Mouse (Mus musculus) heart, adult 8-10 months (tissue): ENCODE data around the gene Khnyn. TPM values are rescaled to one million over a fixed set of nuclear protein-coding genes. Genes with fewer than 3 reads are reported as not detected.

ENCODE experiments used
- DNase-seq: peaks from one replicate; pipeline ENCODE4 v3.0.0; 2022; ENCODE audit warnings: low spot score
- total RNA-seq, 4 experiments: library from RNA; stranded (reverse); gene quantifications; 2 replicates each; pipeline ENCODE4 v1.2.4; 2022

Khnyn gene
- total RNA-seq = 10 to 100 TPM in 2 of 4 experiments, 1 to 10 TPM in 2; 8.1 to 11.7 (median 10.3) TPM

DNA sequence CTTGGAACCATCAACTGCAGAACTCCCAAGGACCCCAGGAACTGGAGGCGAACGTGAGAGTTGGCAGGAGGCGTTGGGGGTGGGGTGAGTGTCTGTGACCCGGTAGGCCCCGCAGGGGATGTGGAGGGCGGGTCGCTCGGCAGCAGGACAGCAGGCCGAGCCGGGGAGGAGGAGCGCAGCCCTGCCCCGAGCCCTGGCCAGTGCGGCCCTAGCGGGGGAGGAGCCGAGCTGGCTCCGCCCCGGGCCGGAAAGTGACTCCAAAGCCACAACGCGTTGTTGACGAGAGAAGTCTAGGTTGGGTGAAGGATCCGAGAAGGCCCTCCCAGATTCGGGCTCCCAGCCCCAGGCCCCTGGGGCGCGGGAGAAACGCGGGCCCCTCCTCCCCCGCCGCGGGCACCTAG is at the start of gene Khnyn:
Khnyn (plus strand) TSS at position 235 of the 401 bp plus-strand sequence.
- peak; percentile 91 for DNase-seq

DNA sequence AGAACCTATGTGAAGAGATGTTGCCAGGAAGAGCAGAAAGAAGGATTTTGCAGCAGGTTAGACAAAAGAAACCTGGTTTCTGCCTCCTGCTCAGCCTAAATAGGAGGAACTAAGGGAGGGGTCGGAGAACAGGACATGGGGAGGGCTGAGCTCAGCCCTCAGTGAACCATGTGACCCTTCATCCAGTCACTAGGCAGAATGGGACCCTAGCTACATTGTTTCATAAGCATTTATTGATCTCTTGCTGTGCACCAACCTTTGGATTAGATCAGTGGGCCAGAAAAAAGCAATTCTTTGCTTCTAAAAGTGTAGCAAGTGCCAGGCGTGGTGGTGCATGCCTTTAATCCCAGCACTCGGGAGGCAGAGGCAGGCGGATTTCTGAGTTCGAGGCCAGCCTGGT is 46.4 kb upstream of the Khnyn start:
- no peak for DNase-seq

DNA sequence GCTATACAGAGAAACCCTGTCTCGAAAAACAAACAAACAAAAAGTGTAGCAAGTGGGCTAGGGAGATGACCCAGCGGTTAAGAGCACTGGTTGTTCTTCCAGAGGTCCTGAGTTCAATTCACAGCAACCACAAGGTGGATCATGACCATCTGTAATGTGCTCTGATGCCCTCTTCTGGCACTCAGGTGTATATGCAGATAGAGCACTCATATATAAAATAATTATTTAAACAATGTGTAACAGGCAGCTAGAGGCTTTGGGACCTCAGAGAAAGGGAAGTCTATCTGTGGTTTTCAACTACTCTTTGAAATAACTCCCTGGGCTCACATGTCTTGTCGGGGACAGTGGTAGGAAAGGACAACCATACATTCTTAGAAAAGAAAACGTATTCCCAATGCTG is 46.0 kb upstream of the Khnyn start:
- DNase-seq = no peak

DNA sequence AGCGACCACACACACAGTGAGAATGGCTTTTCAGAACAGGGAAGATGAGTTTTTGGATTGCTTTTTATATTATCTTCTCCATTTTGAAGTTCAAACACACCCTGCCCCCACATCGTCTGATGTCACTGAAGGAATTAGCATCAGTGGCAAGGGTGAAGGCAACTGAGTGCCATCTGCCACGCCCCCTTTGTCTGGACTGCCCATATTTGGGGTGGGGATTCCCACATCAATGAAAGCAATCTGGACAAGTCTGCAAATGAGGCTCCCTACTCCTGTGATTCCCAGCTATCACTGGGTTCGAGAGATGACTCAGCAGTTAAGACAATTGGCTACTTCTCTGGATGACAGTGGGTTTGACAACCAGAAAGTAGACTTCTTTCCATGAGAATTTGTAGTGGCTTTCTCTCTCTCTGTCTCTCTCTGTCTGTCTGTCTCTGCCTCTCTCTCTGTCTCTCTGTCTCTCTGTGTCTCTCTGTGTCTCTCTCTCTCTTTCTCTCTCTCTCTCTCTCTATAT is 43.8 kb upstream of the Khnyn start:
- DNase-seq = no peak

DNA sequence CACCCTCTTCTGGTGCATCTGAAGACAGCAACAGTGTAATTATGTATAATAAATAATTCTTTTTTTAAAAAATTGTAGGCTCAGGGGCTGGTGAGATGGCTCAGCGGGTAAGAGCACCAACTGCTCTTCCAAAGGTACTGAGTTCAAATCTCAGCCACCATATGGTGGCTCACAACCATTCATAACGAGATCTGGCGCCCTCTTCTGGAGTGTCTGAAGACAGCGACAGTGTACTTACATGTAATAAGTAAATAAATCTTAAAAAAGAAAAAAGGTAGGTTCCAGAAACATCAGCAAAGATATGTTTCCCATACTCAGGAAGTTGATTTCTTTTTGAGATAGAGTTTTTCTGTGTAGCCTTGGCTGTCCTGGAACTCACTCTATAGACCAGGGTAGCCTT is 42.0 kb upstream of the Khnyn start:
- no peak for DNase-seq

DNA sequence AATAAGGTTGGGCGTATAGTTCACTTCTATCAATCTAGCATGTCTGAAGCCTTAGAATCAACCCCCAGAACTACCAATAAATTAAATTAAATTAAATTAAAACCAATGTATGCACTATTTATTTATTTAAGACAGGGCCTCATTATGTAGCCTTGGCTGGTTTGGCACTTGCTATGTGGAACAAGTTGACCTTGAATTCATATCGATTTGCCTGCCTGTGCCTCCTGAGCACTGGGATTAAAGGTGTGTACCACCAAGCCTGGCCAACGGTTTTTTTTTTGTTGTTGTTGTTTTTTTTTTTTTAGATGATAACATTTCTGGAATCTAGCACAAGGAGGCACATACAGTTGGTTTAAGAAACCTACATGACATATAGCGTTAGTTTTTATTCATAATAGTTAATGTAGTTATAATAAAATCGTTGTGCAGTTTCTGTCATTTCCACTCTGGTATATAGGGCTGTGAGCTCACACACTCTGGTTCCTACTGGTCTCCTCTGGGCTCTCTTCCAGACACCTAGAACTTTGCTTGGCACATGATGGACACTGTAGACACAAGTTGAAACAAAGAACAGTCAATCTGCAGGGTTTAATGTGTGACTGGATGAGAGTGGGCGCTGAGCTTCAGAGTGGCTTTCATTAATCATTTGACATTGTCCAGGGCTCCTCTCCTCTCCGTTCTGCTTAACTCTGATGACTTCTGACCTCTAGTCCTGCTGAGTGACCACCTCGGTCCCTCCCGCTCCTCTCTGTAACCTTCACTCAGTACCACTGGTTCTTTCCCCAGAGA is 39.0 kb upstream of the Khnyn start:
- no peak for DNase-seq

DNA sequence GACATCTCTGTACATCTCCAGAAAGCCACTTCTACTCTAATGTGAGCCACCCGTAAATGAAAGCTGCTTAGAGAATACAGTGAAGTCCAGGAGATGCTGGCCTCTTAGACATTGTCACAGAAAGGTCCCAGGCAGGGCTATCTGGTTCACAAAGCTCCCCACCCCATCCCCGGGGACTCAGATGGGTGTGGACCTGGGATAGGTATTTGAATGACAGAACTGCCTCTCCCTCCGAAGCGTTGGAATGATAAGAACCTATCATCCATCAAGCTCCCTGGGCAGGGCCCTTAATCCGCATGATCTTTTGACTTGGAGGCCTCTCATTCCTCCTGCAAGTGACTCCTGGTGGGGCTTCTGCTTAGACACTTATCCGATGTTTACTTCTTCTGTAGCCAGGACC is 33.9 kb upstream of the Khnyn start:
- no peak for DNase-seq

DNA sequence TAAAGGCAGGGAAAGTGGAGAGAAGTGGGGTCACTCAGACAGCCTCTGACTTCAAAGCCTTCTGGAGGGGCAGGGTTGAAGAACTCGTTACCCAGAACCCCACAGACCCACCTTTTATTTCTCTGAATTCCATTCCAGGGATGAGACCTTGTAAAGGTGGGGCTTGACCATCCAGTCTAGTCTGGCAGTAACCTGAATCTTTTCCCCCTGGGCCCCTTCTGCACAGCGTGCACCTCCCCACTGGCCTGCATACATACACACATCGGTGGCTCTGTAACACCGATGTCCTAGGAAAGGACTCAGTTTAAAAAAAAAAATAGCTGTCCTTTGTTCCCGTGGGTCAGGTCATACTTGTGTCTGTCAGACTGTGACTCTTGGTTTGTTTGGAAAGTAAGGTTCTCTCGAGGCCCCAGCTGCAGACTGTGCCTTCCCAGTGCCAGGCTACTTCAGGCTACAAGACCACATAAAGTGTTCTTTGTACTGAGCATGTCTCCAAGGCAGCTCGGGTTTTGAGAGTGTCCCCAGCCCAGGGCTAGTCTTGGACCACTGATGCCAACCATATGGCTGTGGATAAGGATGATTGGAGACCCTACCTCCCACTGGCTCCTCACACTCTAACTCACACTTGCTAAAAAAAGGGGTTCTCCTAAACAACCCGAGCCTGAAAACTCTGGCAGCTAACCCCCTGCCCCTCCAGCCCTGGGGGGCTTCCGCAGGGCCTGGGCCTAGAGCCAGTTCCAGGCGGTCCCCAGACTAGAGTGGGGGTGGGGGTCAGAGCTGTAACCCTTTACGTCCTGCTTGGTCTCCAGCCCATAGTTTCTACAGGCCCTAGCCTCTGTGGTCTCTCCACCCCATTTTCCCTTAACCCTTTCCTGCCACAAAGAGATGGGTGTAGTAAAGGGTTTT is 31.8 kb upstream of the Khnyn start:
- no peak for DNase-seq

DNA sequence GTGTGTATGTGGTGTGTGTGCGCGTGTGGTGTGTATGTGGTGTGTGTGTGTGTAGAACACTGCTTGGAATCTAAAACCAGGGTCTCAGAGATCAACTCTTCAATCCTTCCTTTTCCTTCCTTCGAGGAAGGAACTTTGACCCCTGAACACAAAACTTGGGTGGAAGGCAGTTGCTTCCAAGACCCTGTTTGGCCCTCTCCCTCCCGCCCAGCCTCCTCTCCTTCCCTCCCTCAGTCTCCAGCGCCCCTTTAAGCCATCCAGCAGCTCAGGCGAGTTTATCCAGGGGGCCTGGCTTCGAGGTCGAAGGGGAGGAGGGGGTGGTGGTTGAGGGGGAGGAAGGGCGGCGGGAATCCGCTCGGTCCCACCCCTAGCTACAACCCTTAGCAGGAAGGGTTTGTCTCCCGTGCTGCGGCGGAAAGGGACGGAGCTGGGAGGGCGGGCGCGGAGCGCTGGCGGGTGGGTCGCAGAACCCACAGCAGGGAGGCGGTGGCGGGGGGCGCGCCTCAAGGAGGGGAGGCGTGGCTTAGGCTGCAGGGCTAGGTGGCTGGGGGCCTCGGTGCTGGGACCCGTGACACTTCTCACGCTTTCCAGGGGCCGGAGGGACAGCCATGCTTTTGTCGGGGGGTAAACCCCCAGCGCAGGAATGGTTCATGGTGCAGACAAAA is 31.0 kb upstream of the Khnyn start, which contains the start of gene Nynrin:
Nynrin (plus strand) TSS at position 390 of the 665 bp plus-strand sequence.
- DNase-seq = peak; percentile 76

DNA sequence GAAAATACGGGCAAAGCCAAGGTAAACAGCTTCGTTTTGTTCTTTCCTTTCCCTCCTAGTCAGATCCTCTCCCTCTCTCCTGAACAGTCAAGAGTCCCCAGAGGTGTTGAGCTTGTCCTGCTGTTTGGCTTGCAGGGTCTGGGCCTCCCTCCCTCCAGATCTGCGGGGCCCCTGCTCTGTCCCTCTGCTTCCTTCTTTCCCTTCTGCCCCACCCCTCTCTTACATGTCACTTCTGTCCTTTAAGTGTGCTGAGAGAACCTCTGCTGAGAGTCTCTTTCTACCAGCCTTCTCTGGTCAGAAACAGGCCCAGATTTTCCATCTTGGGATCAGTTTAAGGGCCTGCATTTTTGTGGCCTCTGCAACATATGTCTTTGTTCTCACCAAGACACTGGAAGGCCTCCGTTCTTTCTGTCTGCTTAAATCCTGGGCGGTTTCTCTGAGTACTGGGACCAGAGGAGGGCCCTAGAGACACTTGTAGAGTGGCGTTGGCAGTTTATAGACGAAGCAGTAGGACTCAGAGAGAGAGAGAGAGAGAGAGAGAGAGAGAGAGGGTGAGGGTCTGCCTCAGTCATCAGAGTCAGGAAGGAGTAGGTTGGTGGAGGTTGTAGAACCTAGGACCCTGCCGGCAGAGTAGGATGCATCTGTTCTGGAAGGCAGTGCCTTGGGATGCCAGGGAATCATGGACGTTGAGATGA is 30.2 kb upstream of the Khnyn start:
- DNase-seq = peak; percentile 34

DNA sequence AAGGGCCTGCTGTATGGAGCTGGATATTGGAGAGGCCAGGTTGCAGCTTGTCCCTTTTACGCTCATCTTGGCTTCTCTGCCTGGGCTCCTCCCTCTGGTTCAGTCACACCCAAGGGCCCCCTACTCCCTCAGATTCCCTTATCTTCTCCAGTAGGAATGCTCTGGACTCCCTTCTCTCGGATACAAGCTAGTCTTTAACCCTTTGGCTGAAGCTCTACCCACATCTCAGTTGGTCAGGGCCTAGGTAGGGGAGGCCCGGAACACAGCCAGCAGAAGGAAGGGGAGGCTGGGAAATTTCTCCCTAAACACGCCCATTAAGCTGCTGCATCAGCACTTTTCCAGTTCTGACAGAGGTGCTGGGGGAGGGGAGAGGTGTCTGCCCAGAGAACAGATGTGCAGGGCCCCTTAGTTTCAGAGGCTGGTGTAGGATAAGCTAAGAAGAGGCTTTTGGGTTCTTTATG is 29.6 kb upstream of the Khnyn start:
- DNase-seq = peak; percentile 42

DNA sequence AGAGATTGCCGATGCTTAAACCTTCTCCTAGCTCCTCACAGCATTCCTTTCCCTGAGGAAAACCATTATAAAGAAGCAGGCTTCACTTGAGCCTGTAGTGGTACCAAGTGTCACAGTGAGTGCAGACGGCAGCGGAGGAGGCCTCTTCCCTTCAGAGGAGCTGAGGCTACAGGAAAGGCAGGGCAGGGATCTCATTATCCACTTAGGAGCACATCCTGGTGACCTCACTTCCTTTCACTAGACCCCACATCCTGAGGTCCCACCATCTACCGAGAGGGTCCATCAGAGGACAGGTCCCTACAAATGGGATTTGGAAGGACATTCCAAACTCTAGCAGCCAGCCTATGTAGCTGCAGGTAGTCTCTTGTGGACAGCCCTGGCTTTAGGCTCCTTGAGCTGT is 27.2 kb upstream of the Khnyn start:
- peak; percentile 27 for DNase-seq

DNA sequence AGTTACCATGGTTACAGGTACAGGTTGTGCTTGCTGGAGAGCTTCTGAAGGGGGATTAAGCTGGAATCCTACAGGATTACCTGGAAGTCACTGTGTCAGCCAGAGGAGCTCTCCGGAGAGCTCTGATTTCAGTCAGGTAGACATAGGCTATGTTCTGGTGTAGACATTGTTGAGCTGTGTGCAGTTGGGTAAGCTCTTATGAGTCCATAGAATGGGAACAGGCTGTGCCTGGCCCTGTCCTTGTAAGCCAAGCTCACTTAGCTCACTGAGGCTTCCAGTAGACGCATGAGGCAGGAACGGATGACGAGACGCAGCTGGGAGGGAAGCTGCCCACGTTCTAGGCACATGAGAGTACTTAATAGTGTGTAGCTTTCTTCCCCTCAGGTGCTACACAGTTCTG is 22.6 kb upstream of the Khnyn start:
- DNase-seq = no peak

DNA sequence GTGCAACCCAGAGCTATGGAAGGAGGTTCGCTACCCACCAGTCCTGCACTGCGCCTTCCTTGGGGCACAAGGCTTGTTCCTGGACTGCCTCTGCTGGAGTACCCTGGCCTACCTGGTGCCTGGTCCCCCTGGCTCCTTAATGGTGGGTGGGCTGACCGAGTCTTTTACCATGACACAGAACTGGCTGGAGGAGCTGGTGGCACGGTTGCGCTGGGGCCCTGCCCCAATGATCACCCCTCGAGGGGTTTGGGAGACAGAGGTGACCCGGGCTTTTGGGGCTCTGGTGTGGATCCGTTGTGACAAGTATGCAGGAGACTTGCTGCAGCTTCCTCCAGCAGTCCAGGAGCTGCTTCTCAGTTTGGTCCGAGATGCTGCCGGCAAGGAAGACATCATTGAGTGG is 21.8 kb upstream of the Khnyn start:
- DNase-seq = no peak

DNA sequence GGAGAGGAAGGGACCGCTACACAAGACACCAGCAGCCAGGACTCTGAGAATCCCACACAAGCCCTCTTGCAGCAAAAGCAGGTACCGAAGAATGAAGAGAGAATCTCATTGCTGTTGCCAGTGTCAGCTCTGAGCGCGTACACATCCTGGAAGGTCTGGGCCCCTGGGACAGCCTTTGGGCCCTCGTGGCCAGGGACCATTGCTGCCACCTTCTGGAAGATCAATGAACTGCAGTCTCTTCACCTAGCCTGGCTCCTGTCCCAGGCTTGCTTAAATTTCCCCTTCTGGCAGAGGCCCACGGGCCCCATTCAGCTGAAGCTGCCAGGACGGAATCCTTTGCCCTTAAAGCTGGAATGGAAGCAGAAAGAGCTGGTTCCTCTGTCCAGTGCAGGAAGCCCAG is 21.0 kb upstream of the Khnyn start:
- DNase-seq = peak; percentile 78

DNA sequence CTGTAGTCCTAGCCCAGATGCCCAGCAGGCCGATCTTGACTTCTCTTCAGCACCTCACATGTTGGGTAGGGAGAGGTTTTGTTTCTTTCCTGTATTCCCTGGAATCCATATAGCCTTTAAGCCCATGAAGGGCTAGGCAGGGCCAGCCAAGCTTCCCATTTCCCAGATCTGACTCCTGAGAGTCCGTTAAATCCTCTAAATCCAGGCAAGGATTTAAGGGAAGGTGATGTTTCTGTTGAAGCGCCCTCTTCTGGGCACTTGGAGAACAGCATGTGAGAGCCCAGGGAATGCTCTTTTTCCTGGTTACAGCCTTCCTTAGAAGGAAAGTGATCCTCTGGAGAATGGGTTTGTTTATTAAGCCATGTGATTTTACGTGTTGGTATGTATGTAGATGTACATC is 17.8 kb upstream of the Khnyn start:
- DNase-seq = peak; percentile 73

DNA sequence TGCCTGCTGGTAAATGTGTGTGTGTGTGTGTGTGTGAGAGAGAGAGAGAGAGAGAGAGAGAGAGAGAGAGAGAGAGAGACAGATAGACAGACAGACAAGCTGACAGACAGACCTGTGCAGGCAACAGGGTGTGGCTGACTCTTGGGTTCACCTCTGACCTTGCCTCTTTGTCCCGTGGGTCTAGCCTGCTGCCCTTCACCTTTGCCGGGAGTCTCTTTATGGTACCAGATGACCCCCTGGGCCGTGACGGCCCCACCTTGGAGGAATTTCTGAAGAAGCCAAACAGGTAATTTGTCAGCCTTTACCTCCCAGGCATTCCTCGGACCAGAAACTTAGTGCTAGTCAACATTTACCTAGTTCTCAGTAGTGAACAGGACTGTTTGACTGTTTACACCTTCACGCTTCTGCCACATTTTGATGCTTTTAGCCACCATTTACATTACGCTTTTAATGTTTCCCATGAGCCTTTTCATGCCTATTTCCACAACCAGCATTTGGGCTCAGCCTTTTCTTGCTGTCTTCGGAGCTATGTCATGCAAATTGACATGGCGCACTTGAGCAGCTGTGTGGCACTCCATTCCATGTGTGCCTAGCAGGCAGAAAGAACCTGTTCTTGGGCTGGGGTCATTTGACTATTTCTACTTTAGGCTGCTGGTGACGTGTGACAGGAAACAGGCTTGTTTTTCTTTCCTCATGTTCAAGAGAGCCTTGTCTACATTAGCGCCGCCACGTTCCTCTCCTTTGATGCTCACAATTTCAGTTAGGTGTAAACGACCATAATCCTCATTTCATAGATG is 16.3 kb upstream of the Khnyn start:
- DNase-seq = no peak

DNA sequence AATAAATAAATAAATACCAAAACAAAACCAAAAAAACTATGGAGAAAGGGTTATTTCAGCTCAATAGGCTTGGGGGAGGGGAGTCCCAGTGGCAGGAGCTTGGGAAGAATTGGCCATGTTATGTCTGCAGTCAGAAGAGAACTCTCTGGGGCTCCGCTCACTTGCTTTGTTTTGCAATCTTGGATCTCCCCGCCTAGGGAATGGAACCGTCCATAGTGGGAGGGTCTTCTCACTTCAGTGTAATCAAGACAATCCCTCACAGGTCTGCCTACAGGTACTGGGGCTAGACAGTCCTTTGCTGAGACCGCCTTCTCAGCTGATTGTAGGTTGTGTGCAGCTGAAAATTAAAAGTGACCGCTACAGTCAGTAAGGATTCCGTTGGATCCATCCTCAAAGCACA is 15.2 kb upstream of the Khnyn start:
- no peak for DNase-seq

DNA sequence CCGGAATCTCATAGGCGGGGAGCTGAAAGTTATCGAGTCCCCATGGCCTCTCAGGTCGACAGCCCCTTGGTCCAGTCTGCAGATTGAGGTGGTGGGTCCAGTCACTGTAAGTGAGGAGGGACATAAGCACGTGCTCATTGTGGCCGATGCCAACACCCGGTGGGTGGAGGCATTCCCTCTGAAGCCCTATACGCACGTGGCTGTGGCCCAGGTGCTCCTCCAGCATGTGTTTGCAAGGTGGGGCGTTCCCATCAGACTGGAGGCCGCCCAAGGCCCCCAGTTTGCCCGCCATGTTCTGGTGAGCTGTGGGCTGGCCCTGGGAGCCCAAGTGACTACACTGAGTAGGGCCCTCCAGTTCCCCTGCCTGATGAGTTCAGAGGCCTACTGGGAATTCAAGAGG is 12.7 kb upstream of the Khnyn start:
- DNase-seq = no peak

DNA sequence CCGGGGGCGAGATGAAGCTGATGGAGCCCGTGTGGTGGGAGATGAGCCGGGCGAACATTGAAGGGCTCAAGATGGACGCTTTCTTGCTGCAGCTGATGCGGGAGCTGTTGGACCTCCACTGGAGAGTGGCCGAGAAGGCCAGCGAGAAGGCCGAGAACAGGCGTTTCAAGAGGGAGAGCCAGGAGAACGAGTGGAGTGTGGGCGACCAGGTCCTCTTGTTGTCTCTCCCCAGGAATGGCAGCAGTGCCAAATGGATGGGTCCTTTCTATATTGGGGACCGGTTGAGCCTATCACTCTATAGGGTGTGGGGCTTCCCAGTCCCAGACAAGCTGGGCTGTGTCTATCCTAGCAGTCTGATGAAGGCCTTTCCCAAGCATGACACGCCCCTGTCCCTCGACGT is 12.2 kb upstream of the Khnyn start:
- DNase-seq = no peak
